Mouse (Mus musculus) heart, postnatal 0 days (tissue): Measurements from ENCODE around the gene Rassf8.

Experiments used
- CTCF ChIP-seq: IDR thresholded peaks from 2 replicates; pipeline ENCODE4 v1.5.1; 2016; ENCODE audit warnings: antibody characterized with exemption, control low read depth, low read depth
- EP300 ChIP-seq: IDR thresholded peaks from 2 replicates; pipeline ENCODE4 v1.6.1; 2016; ENCODE audit warnings: antibody characterized with exemption, low read depth

GRCm38 (mm10) chr6:145854756-145855155 lies 108.2 kb downstream of the Rassf8 start:
- TF ChIP-seq CTCF = no peak
- no peak for TF ChIP-seq EP300
